Mouse (Mus musculus) MEL (cell line): ENCODE data around the gene Plpp6. TPM values are rescaled to one million over a fixed set of nuclear protein-coding genes. Genes with fewer than 3 reads are reported as not detected.

Experiments used
- DNase-seq: peaks from one replicate; pipeline ENCODE4 v3.0.0; 2011; ENCODE audit warnings: low read depth, low spot score
- H3K27ac ChIP-seq: 2 replicates; pipeline ENCODE4 v1.5.1; 2012; ENCODE audit warnings: low read depth, mild to moderate bottlenecking, control low read depth, low read length, moderate library complexity; ENCODE audit not compliant: control insufficient read depth
- H3K27me3 ChIP-seq, 2 experiments: fragments of 150-350 bp in 1 of 2; sonication (generic) in 1 of 2; 2 replicates each; pipeline ENCODE4 v1.6.1; 2012; ENCODE audit warnings: low read length in 2 of 2, mild to moderate bottlenecking in 2 of 2, improper control_type of control experiment in 1 of 2, moderate library complexity in 1 of 2; ENCODE audit not compliant: insufficient read depth in 2 of 2, control insufficient read depth in 1 of 2
- H3K36me3 ChIP-seq, 2 experiments: 2 replicates each; pipeline ENCODE4 v1.6.1; 2012 to 2014; ENCODE audit warnings: low read length in 2 of 2, improper control_type of control experiment in 1 of 2, inconsistent platforms in 1 of 2, mild to moderate bottlenecking in 1 of 2; ENCODE audit not compliant: insufficient read depth in 2 of 2, control insufficient read depth in 1 of 2
- H3K4me1 ChIP-seq, 2 experiments: fragments of 150-350 bp in 1 of 2; sonication (generic) in 1 of 2; 2 replicates each; pipeline ENCODE4 v1.6.1; 2012; ENCODE audit warnings: low read length in 2 of 2, improper control_type of control experiment in 1 of 2, mild to moderate bottlenecking in 1 of 2; ENCODE audit not compliant: insufficient read depth in 2 of 2, control insufficient read depth in 1 of 2
- H3K4me3 ChIP-seq, 2 experiments: fragments of 150-350 bp in 1 of 2; sonication (generic) in 1 of 2; 2 replicates each; pipeline ENCODE4 v1.5.1; 2012; ENCODE audit warnings: low read depth in 2 of 2, low read length in 2 of 2, mild to moderate bottlenecking in 2 of 2, moderate library complexity in 2 of 2, control low read depth in 1 of 2, improper control_type of control experiment in 1 of 2; ENCODE audit not compliant: control insufficient read depth in 1 of 2, insufficient read depth in 1 of 2
- H3K79me2 ChIP-seq: 2 replicates; pipeline ENCODE4 v1.6.1; 2012; ENCODE audit warnings: mild to moderate bottlenecking, low read length, moderate library complexity; ENCODE audit not compliant: control insufficient read depth, poor library complexity, insufficient read depth
- H3K9ac ChIP-seq: 2 replicates; pipeline ENCODE4 v1.6.1; 2012; ENCODE audit warnings: low read depth, mild to moderate bottlenecking, control low read depth, low read length, moderate library complexity; ENCODE audit not compliant: control insufficient read depth, poor library complexity, severe bottlenecking
- H3K9me3 ChIP-seq: fragments of 150-350 bp; sonication (generic); replicated peaks from 2 replicates; pipeline ENCODE4 v1.6.1; 2012; ENCODE audit warnings: mild to moderate bottlenecking, low read length, improper control_type of control experiment, moderate library complexity; ENCODE audit not compliant: insufficient read depth
- CTCF ChIP-seq, 3 experiments: IDR thresholded peaks in 2 of 3; conservative IDR thresholded peaks in 1 of 3; 2 replicates each; pipeline ENCODE4 v1.5.1; 2011 to 2012; ENCODE audit warnings: low read length in 3 of 3, low read depth in 2 of 3, mild to moderate bottlenecking in 2 of 3, improper control_type of control experiment in 1 of 3, inconsistent platforms in 1 of 3, mixed read lengths in 1 of 3, moderate library complexity in 1 of 3; ENCODE audit not compliant: control insufficient read depth in 1 of 3, insufficient read depth in 1 of 3, poor library complexity in 1 of 3, severe bottlenecking in 1 of 3
- E2F4 ChIP-seq: IDR thresholded peaks from 2 replicates; pipeline ENCODE4 v1.6.1; 2011; ENCODE audit warnings: low read depth, low read length, improper control_type of control experiment, borderline replicate concordance
- EP300 ChIP-seq, 2 experiments: IDR thresholded peaks; 2 replicates each; pipeline ENCODE4 v1.6.1; 2011; ENCODE audit warnings: improper control_type of control experiment in 2 of 2, low read length in 2 of 2, low read depth in 1 of 2, mild to moderate bottlenecking in 1 of 2
- JUND ChIP-seq: IDR thresholded peaks from 2 replicates; pipeline ENCODE4 v1.6.1; 2011; ENCODE audit warnings: low read depth, mild to moderate bottlenecking, improper control_type of control experiment, low read length
- MAZ ChIP-seq: IDR thresholded peaks from 2 replicates; pipeline ENCODE4 v1.6.1; 2012; ENCODE audit warnings: low read depth, mild to moderate bottlenecking, inconsistent platforms, low read length, improper control_type of control experiment
- MXI1 ChIP-seq: IDR thresholded peaks from 2 replicates; pipeline ENCODE4 v1.6.1; 2011; ENCODE audit warnings: mild to moderate bottlenecking, low read depth, low read length, improper control_type of control experiment
- NELFE ChIP-seq: IDR thresholded peaks from 2 replicates; pipeline ENCODE4 v1.6.1; 2011; ENCODE audit warnings: low read depth, low read length, improper control_type of control experiment
- NRF1 ChIP-seq: IDR thresholded peaks from 2 replicates; pipeline ENCODE4 v1.6.1; 2014; ENCODE audit warnings: low read depth, mild to moderate bottlenecking, inconsistent platforms, low read length, improper control_type of control experiment, moderate library complexity; ENCODE audit not compliant: poor library complexity, insufficient read depth, severe bottlenecking
- TAL1 ChIP-seq: IDR thresholded peaks from 2 replicates; pipeline ENCODE4 v1.6.1; 2012; ENCODE audit warnings: mild to moderate bottlenecking, inconsistent platforms, low read length, moderate library complexity, mixed read lengths
- TBP ChIP-seq: IDR thresholded peaks from 2 replicates; pipeline ENCODE4 v1.8.0; 2011; ENCODE audit warnings: low read depth, low read length, improper control_type of control experiment
- ZC3H11A ChIP-seq: IDR thresholded peaks from 2 replicates; pipeline ENCODE4 v1.6.1; 2012; ENCODE audit warnings: low read depth, mild to moderate bottlenecking, inconsistent platforms, low read length, improper control_type of control experiment
- ZNF384 ChIP-seq: IDR thresholded peaks from 2 replicates; pipeline ENCODE4 v1.6.1; 2012; ENCODE audit warnings: low read depth, mild to moderate bottlenecking, inconsistent platforms, low read length, improper control_type of control experiment
- polyA plus RNA-seq, 2 experiments: library from polyadenylated mRNA; stranded (reverse) in 1 of 2; unstranded in 1 of 2; fragments of >175 nt in 1 of 2; fragments of >200 nt in 1 of 2; gene quantifications; 2 replicates each; pipeline versions ENCODE4 v1.2.1 to v1.2.4; 2012; ENCODE audit warnings: low replicate concordance in 2 of 2, low read depth in 1 of 2; ENCODE audit not compliant: insufficient read length in 2 of 2, insufficient read depth in 1 of 2, missing spikeins in 1 of 2
- total RNA-seq: library from RNA; depleted of rRNA; stranded (reverse); fragments of 300-350 nt; gene quantifications from 2 replicates; pipeline ENCODE4 v1.2.3, GENCODE M21; 2012

Gene Plpp6
- total and polyA plus RNA-seq, 3 experiments = 0.08 to 1.9 TPM; not detected in 1

DNA sequence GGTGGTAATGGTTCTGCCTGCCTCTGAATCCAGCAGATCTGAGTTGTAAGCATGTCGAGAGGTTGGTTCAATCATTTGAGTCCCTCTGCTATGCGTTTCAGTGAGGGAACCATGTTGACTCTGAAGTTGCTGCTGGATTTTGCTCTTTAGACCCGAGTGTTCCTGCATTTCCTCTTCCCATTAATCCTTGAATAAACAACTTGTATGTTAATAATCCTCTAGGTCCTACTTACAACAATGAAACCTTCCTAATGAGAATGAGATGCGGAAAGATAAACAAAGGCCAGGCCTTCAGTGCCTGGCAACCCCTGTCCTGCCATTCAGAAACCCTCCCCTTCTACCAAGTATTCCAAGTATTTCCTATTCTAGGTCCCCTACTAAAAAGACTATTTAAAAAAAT, 47.3 kb upstream of the Plpp6 start:
- no peaks in the 10 kb centered on the region; a peak in 2 of 4 replicates for H3K27me3 ChIP-seq
- no peaks in the 10 kb centered on the region for H3K36me3 ChIP-seq
- no peak for DNase-seq
- TF ChIP-seq E2F4 (no peak), MAZ (no peak), MXI1 (no peak), ZC3H11A (no peak), CTCF (IDR thresholded peaks at IDR 0.05 in 2 of 3, conservative IDR thresholded peaks at IDR 0.05 in 1 of 3; ENCODE audit: control insufficient read depth in 1 of 3, insufficient read depth in 1 of 3, low read depth in 2 of 3, low read length in 3 of 3, poor library complexity in 1 of 3, severe bottlenecking in 1 of 3) (no peak), ZNF384 (no peak)
- TF ChIP-seq, all 39 proteins: peak for 0
- Histone ChIP-seq H3K79me2 (no peaks in the 10 kb centered on the region), H3K4me3 (no peak overlapping the region), H3K9me3 (no peaks in the 10 kb centered on the region), H3K9ac (no peak overlapping the region), H3K4me1 (no peaks in the 10 kb centered on the region), H3K27ac (no peak overlapping the region)

- H3K79me2 ChIP-seq = no peaks in the 10 kb centered on the region
- no peaks in the 10 kb centered on the region for H3K9me3 ChIP-seq
- DNase-seq = no peak
- H3K36me3 ChIP-seq = no peaks in the 10 kb centered on the region
- TF ChIP-seq MAZ (no peak), NELFE (no peak), EP300 (IDR thresholded peaks at IDR 0.05; ENCODE audit: low read depth in 1 of 2, low read length in 2 of 2) (no peak), E2F4 (no peak), ZNF384 (no peak)
- no peak overlapping the region for H3K9ac ChIP-seq
- no peaks in the 10 kb centered on the region for H3K4me1 ChIP-seq
- H3K27me3 ChIP-seq = no peaks in the 10 kb centered on the region; a peak in 3 of 4 replicates
- H3K27ac ChIP-seq = no peak overlapping the region
- no peak overlapping the region for H3K4me3 ChIP-seq
Measured at GRCm38 (mm10) chr19:28917839-28918238, 45.9 kb upstream of the Plpp6 start.

DNA sequence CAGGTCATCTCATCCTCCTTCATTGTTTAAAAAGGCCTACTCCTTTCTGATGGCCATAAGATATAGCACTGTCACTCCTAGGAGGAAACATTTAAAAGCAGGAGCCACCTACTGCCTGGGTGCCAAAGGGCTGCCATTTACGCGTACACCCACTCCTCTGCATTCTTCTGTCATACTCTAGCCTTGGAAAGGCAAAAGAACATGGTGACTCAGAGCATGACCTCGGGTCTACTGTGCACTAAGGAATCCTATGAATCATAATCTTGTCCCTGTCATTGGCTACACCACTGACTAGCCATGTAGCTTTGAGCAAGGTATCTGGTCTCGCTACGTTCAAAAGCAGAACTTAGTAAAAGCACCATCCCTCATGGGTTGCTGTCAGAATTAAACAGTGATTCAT, 37.4 kb upstream of the Plpp6 start:
- Histone ChIP-seq H3K79me2 (no peaks in the 10 kb centered on the region), H3K4me1 (no peaks in the 10 kb centered on the region), H3K9me3 (no peaks in the 10 kb centered on the region), H3K4me3 (no peak overlapping the region), H3K36me3 (no peaks in the 10 kb centered on the region; a peak in 1 of 4 replicates), H3K27me3 (peaks cover 0 to 4% of the 10 kb centered on the region in 2 experiments; a peak in 2 of 4 replicates), H3K9ac (no peak overlapping the region), H3K27ac (no peak overlapping the region)
- TF ChIP-seq TAL1 (no peak), NRF1 (no peak), EP300 (IDR thresholded peaks at IDR 0.05; ENCODE audit: low read depth in 1 of 2, low read length in 2 of 2) (no peak), JUND (no peak), TBP (no peak), ZNF384 (no peak)
- no peak for DNase-seq
